Mouse (Mus musculus) myocyte (in vitro differentiated cells): ENCODE results near the gene Aptx. TPM values are rescaled to one million over a fixed set of nuclear protein-coding genes. Genes with fewer than 3 reads are reported as not detected.

ENCODE experiments used
- H3K27me3 ChIP-seq: one replicate; pipeline ENCODE4 v1.6.1; 2011; ENCODE audit not compliant: control insufficient read depth, insufficient read depth, insufficient read length
- H3K36me3 ChIP-seq: one replicate; pipeline ENCODE4 v1.6.1; 2011; ENCODE audit not compliant: control insufficient read depth, insufficient read depth
- H3K4me2 ChIP-seq: one replicate; pipeline ENCODE4 v1.6.1; 2011; ENCODE audit warnings: low read depth, control low read depth
- H3K4me3 ChIP-seq: one replicate; pipeline ENCODE4 v1.5.1; 2011; ENCODE audit warnings: mild to moderate bottlenecking, control low read depth, moderate library complexity
- H3K79me2 ChIP-seq: one replicate; pipeline ENCODE4 v1.6.1; 2011; ENCODE audit not compliant: control insufficient read depth, insufficient read depth
- H3ac ChIP-seq: one replicate; pipeline ENCODE4 v1.6.1; 2011; ENCODE audit not compliant: control insufficient read depth, insufficient read length
- CEBPB ChIP-seq: IDR thresholded peaks from 2 replicates; pipeline ENCODE4 v1.6.1; 2011; ENCODE audit warnings: mild to moderate bottlenecking, moderate library complexity; ENCODE audit not compliant: poor library complexity, insufficient read depth, severe bottlenecking
- E2F4 ChIP-seq: IDR thresholded peaks from one replicate; pipeline ENCODE4 v1.6.1; 2011; ENCODE audit warnings: mild to moderate bottlenecking, control low read depth, moderate library complexity; ENCODE audit not compliant: insufficient read depth
- MAX ChIP-seq: IDR thresholded peaks from one replicate; pipeline ENCODE4 v1.6.1; 2011; ENCODE audit warnings: low read depth, mild to moderate bottlenecking, control low read depth
- MYOD1 ChIP-seq, 3 experiments: IDR thresholded peaks; one replicate each; pipeline ENCODE4 v1.6.1; 2011; ENCODE audit warnings: control low read depth in 2 of 3, low read depth in 2 of 3, mild to moderate bottlenecking in 2 of 3, moderate library complexity in 1 of 3; ENCODE audit not compliant: insufficient read length in 2 of 3, control insufficient read depth in 1 of 3
- MYOG ChIP-seq, 3 experiments: IDR thresholded peaks; one replicate each; pipeline ENCODE4 v1.6.1; 2011; ENCODE audit warnings: control low read depth in 2 of 3, low read depth in 2 of 3, mild to moderate bottlenecking in 2 of 3; ENCODE audit not compliant: insufficient read length in 2 of 3, control insufficient read depth in 1 of 3, insufficient read depth in 1 of 3
- POLR2A ChIP-seq: IDR thresholded peaks from one replicate; pipeline ENCODE4 v1.6.1; 2011; ENCODE audit warnings: low read depth, mild to moderate bottlenecking, control low read depth, moderate library complexity; ENCODE audit not compliant: insufficient read length
- POLR2AphosphoS2 ChIP-seq: IDR thresholded peaks from one replicate; pipeline ENCODE4 v1.6.1; 2011; ENCODE audit warnings: low read depth, control low read depth; ENCODE audit not compliant: insufficient read length
- REST ChIP-seq: IDR thresholded peaks from one replicate; pipeline ENCODE4 v1.6.1; 2011; ENCODE audit warnings: mild to moderate bottlenecking, control low read depth, moderate library complexity; ENCODE audit not compliant: insufficient read depth, insufficient read length
- SRF ChIP-seq: IDR thresholded peaks from one replicate; pipeline ENCODE4 v1.6.1; 2011; ENCODE audit warnings: low read depth; ENCODE audit not compliant: control insufficient read depth, insufficient read length
- TCF12 ChIP-seq: IDR thresholded peaks from one replicate; pipeline ENCODE4 v1.6.1; 2011; ENCODE audit warnings: mild to moderate bottlenecking, control low read depth; ENCODE audit not compliant: poor library complexity, insufficient read depth, severe bottlenecking
- TCF3 ChIP-seq: IDR thresholded peaks from one replicate; pipeline ENCODE4 v1.6.1; 2011; ENCODE audit warnings: low read depth, control low read depth; ENCODE audit not compliant: insufficient read length
- USF1 ChIP-seq: IDR thresholded peaks from one replicate; pipeline ENCODE4 v1.6.1; 2011; ENCODE audit warnings: low read depth, mild to moderate bottlenecking, control low read depth, moderate library complexity
- polyA plus RNA-seq: library from polyadenylated mRNA; unstranded; fragments of >200 nt; fragmentation: generic; extraction: Trizol; gene quantifications from one replicate; pipeline ENCODE4 v1.2.1, GENCODE M21; 2012; ENCODE audit warnings: missing spikeins

Aptx gene
- polyA plus RNA-seq, 1 experiment: 20.4 TPM

DNA sequence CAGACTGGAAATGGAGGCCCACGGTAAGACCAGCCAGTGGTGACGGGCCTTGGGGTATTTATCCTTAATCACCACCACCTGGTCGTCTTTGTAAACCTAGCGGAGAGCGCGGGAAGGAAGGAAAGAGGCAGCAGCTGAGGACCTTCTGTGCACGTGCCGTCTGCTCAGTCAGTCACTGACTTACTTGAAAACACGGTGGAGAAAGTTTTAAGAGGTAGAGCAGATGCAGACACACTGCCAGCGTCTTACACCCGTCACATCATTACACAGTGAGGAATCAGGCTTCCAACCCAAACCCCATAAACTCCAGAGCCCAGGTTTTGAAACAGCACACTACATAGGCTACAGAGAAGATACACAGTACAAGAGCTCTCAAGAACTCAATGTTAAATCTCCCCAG, 11.9 kb downstream of the Aptx start:
- Histone ChIP-seq H3K4me3 (no peak overlapping the region), H3K79me2 (no peaks in the 10 kb centered on the region), H3ac (no peak overlapping the region), H3K27me3 (no peaks in the 10 kb centered on the region), H3K36me3 (peaks cover 31% of the 10 kb centered on the region), H3K4me2 (no peak overlapping the region)
- TF ChIP-seq SRF (no peak), MAX (no peak), TCF3 (no peak), MYOD1 (IDR thresholded peaks at IDR 0.05; ENCODE audit: control insufficient read depth in 1 of 3, insufficient read length in 2 of 3, low read depth in 2 of 3) (no peak), REST (no peak), E2F4 (no peak), POLR2AphosphoS2 (no peak), POLR2A (no peak), TCF12 (no peak), CEBPB (no peak), USF1 (no peak), MYOG (IDR thresholded peaks at IDR 0.05; ENCODE audit: control insufficient read depth in 1 of 3, insufficient read depth in 1 of 3, insufficient read length in 2 of 3, low read depth in 2 of 3) (no peak)

GRCm38 (mm10) chr4:40683306-40683705, 19.7 kb downstream of the Aptx start:
- H3K79me2 ChIP-seq: no peaks in the 10 kb centered on the region
- H3K4me2 ChIP-seq: no peak overlapping the region
- no peaks in the 10 kb centered on the region for H3K36me3 ChIP-seq
- H3K4me3 ChIP-seq: no peak overlapping the region
- no peak overlapping the region for H3ac ChIP-seq
- TF ChIP-seq MYOD1 (IDR thresholded peaks at IDR 0.05; ENCODE audit: control insufficient read depth in 1 of 3, insufficient read length in 2 of 3, low read depth in 2 of 3) (no peak), USF1 (no peak), TCF12 (no peak), REST (no peak), MYOG (IDR thresholded peaks at IDR 0.05; ENCODE audit: control insufficient read depth in 1 of 3, insufficient read depth in 1 of 3, insufficient read length in 2 of 3, low read depth in 2 of 3) (no peak), POLR2A (no peak), TCF3 (no peak), MAX (no peak), E2F4 (no peak), SRF (no peak), CEBPB (no peak), POLR2AphosphoS2 (no peak)
- no peaks in the 10 kb centered on the region for H3K27me3 ChIP-seq

DNA sequence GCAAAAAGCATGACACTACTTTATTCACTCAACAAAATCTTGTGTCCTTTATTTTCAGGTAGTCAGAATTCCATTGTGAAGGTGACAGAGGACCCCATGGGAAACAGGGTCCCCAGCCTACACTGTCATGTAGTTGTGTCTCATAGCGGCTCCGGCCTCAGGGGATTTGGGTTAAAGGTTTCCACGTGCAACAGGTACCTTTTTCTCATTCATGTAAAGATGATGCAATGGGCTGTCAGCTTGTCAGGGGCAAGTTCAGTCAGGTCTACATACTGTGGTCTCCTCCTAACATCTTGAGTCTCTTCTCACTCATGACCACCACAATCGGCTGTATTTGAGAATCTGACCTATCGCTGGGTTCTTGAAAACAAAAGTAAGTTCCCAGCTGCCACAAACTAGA, 20.6 kb downstream of the Aptx start:
- H3K79me2 ChIP-seq: no peaks in the 10 kb centered on the region
- no peak overlapping the region for H3K4me3 ChIP-seq
- H3K36me3 ChIP-seq: no peaks in the 10 kb centered on the region
- H3K4me2 ChIP-seq: no peak overlapping the region
- no peak overlapping the region for H3ac ChIP-seq
- H3K27me3 ChIP-seq: no peaks in the 10 kb centered on the region
- TF ChIP-seq MAX (no peak), CEBPB (no peak), MYOG (IDR thresholded peaks at IDR 0.05; ENCODE audit: control insufficient read depth in 1 of 3, insufficient read depth in 1 of 3, insufficient read length in 2 of 3, low read depth in 2 of 3) (no peak), POLR2A (no peak), TCF3 (no peak), REST (no peak), SRF (no peak), MYOD1 (IDR thresholded peaks at IDR 0.05; ENCODE audit: control insufficient read depth in 1 of 3, insufficient read length in 2 of 3, low read depth in 2 of 3) (no peak), USF1 (no peak), E2F4 (no peak), TCF12 (no peak), POLR2AphosphoS2 (no peak)

DNA sequence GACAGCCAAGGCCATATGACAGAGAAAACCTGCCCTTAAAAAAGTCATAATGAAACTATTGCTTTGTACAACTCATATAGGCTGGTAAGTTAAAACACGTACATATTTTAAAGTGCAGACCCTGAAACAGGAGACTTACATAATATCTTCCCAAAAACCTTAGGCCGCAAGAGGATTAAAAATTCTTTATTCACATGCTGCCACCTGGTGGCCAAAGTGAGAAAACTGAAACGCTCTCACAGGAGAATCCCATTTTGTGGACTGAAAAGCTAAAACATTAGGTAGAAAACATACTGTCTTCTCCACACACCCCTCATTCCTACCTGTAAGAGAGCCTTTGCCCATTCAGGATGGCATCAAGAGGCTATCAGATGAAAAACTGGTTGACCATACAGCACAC, 21.1 kb downstream of the Aptx start:
- H3ac ChIP-seq: no peak overlapping the region
- no peaks in the 10 kb centered on the region for H3K27me3 ChIP-seq
- no peak overlapping the region for H3K4me3 ChIP-seq
- H3K79me2 ChIP-seq: no peaks in the 10 kb centered on the region
- H3K4me2 ChIP-seq: no peak overlapping the region
- TF ChIP-seq MYOD1 (IDR thresholded peaks at IDR 0.05; ENCODE audit: control insufficient read depth in 1 of 3, insufficient read length in 2 of 3, low read depth in 2 of 3): no peak
- TF ChIP-seq TCF12: no peak
- no peak for TF ChIP-seq POLR2AphosphoS2
- no peak for TF ChIP-seq POLR2A
- TF ChIP-seq USF1: no peak
- no peak for TF ChIP-seq E2F4
- TF ChIP-seq CEBPB: no peak
- no peak for TF ChIP-seq REST
- no peak for TF ChIP-seq MYOG (IDR thresholded peaks at IDR 0.05; ENCODE audit: control insufficient read depth in 1 of 3, insufficient read depth in 1 of 3, insufficient read length in 2 of 3, low read depth in 2 of 3)
- no peak for TF ChIP-seq SRF
- H3K36me3 ChIP-seq: no peaks in the 10 kb centered on the region
